Mouse (Mus musculus): Measurements from ENCODE around the gene Rgs7.

The Rgs7 gene

GRCm38 (mm10) chr1:175491861-175492682 is at the start of gene Rgs7:
Gene Rgs7, minus strand, starts transcription at chr1:175492500.
- peak; percentile 49 for DNase-seq (ENCODE audit: low read depth, low spot score)

GRCm38 (mm10) chr1:175540700-175541099 is 48.4 kb upstream of the Rgs7 start:
- no peak for DNase-seq (ENCODE audit: low read depth, low spot score)

GRCm38 (mm10) chr1:175537321-175537720 is 45.0 kb upstream of the Rgs7 start:
- DNase-seq (ENCODE audit: low read depth, low spot score) = no peak

GRCm38 (mm10) chr1:175529858-175530257 is 37.6 kb upstream of the Rgs7 start:
- DNase-seq (ENCODE audit: low read depth, low spot score) = no peak

GRCm38 (mm10) chr1:175524626-175525294 is 32.5 kb upstream of the Rgs7 start:
- DNase-seq (ENCODE audit: low read depth, low spot score) = no peak

- no peak for DNase-seq (ENCODE audit: low read depth, low spot score)
Measured at GRCm38 (mm10) chr1:175523572-175523971, 31.3 kb upstream of the Rgs7 start.

- no peak for DNase-seq (ENCODE audit: low read depth, low spot score)
Measured at GRCm38 (mm10) chr1:175514543-175514942, 22.2 kb upstream of the Rgs7 start.

GRCm38 (mm10) chr1:175512173-175512572 is 19.9 kb upstream of the Rgs7 start:
- no peak for DNase-seq (ENCODE audit: low read depth, low spot score)

- no peak for DNase-seq (ENCODE audit: low read depth, low spot score)
Measured at GRCm38 (mm10) chr1:175509989-175510388, 17.7 kb upstream of the Rgs7 start.

- peak; percentile 27 for DNase-seq (ENCODE audit: low read depth, low spot score)
Measured at GRCm38 (mm10) chr1:175492683-175493043, 363 bp upstream of the Rgs7 start.

GRCm38 (mm10) chr1:175491511-175491860 is 814 bp downstream of the Rgs7 start:
- DNase-seq (ENCODE audit: low read depth, low spot score) = no peak

- DNase-seq (ENCODE audit: low read depth, low spot score) = no peak
Measured at GRCm38 (mm10) chr1:175485109-175485508, 7.2 kb downstream of the Rgs7 start.

- DNase-seq (ENCODE audit: low read depth, low spot score) = no peak
Measured at GRCm38 (mm10) chr1:175473060-175473459, 19.2 kb downstream of the Rgs7 start.

GRCm38 (mm10) chr1:175469087-175469788 is 23.1 kb downstream of the Rgs7 start:
- DNase-seq (ENCODE audit: low read depth, low spot score) = no peak

GRCm38 (mm10) chr1:175464566-175464965 is 27.7 kb downstream of the Rgs7 start:
- DNase-seq (ENCODE audit: low read depth, low spot score) = no peak

GRCm38 (mm10) chr1:175462351-175462750 is 29.9 kb downstream of the Rgs7 start:
- DNase-seq (ENCODE audit: low read depth, low spot score) = no peak

GRCm38 (mm10) chr1:175454041-175454636 is 38.2 kb downstream of the Rgs7 start:
- DNase-seq (ENCODE audit: low read depth, low spot score) = no peak

GRCm38 (mm10) chr1:175448017-175448416 is 44.3 kb downstream of the Rgs7 start:
- no peak for DNase-seq (ENCODE audit: low read depth, low spot score)

GRCm38 (mm10) chr1:175442939-175443338 is 49.4 kb downstream of the Rgs7 start:
- DNase-seq (ENCODE audit: low read depth, low spot score) = no peak

- DNase-seq (ENCODE audit: low read depth, low spot score) = no peak
Measured at GRCm38 (mm10) chr1:175442025-175442424, 50.3 kb downstream of the Rgs7 start.

- no peak for DNase-seq (ENCODE audit: low read depth, low spot score)
Measured at GRCm38 (mm10) chr1:175433622-175434204, 58.6 kb downstream of the Rgs7 start.

- DNase-seq (ENCODE audit: low read depth, low spot score) = no peak
Measured at GRCm38 (mm10) chr1:175433128-175433527, 59.2 kb downstream of the Rgs7 start.
